Mouse (Mus musculus): ENCODE results near the gene Dgat2. TPM values are rescaled to one million over a fixed set of nuclear protein-coding genes. Genes with fewer than 3 reads are reported as not detected.

The Dgat2 gene
- 3.7 TPM for polyA plus RNA-seq (2021)

DNA sequence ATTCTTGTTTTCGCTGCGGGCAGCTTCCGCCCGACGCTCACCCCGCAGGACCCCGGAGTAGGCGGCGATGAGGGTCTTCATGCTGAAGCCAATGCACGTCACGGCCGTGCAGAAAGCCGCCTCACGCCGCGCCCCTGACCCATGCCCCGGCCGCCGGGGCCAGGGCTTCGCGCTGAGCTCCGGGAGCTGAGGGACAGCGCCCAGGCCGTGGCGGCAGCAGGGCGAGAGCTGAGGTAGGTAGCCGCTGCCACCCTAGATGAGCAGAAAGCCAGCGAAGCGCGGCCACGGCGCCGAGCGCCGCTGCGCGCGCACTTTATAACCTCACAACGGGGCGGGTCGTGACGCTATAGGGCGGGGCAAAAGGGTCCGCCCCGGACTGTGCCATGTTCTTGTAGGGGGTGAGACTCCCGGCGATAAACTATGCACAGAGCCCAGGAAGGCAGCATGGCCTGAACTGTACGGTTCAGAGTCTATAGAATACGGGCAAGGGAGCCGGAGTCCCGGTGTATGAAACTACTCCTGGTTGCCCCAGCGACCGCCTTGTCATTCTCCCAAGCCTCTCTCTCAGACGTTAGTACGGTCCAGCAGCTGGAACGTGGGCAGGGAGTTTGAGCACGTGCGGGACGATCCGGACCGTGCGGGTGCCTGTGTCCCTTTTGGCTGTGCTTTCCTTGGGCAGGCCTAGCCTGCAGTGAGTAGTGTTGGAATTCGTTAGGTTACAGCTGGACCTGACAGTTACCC, at the start of gene Dgat2:
Dgat2 (minus strand) TSS at position 288 of the 741 bp plus-strand sequence.
- DNase-seq (ENCODE audit: low read depth, low spot score) (peak; percentile 75), ATAC-seq (peak; percentile 75)
- ChIA-PET CTCF (interaction anchor here (1.1 to 1.5 kb wide), 3 partner anchors 29 to 67 kb away, joined by 3 to 4 read pairs (median 3); no protein-coding TSS in a partner anchor), POLR2A (interaction anchor here (0.7 kb wide), 1 partner anchor 13 kb away, joined by 3 read pairs; no protein-coding TSS in a partner anchor)
- in situ Hi-C loops (cut with MboI; ENCODE audit: low pct_unique_long_range_greater_than_20kb) = no loop called here
- TF ChIP-seq CTCF (IDR thresholded peaks at IDR 0.05) = no peak
- peaks cover 8% of the 10 kb centered on the region for H3K27me3 ChIP-seq

DNA sequence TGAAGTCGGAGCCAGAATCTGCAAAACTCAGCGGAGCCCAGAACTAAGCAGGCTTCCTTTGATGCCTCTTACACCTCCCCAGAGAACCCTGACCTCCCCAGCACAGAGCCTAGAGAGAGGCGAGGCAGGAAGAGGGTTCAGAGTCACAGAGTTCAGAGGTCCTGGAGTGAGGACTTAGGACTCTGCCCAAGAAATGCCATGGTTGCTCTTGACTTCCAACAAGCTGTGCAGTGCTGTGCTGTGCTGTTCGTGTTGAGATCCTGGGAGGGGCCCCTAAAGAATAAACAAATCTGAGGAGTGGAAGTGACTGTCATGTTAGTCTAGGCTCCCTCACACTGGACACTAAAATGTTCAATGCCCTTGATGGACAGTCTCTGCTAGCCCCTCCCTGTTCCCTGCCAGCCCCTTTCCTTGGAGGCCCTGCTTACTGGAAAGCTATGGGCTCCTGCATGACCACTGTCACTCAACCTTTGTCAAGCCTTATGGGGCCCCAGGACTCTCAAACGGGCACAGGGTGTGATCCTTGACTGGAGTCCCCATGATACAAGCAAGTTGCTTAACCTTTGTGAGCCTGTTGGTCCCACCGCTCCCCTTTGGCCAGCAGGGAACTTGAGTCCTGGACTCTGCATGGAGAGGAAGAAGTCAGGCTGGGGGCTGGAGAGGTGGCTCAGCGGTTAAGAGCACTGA, 47.7 kb upstream of the Dgat2 start:
- TF ChIP-seq CTCF (IDR thresholded peaks at IDR 0.05) = no peak
- no peak for ATAC-seq
- CTCF ChIA-PET = interaction anchor here (1.2 to 1.8 kb wide), 5 partner anchors 11 to 62 kb away, joined by 3 to 9 read pairs (median 3); no protein-coding TSS in a partner anchor
- no peak for DNase-seq (ENCODE audit: low read depth, low spot score)
- in situ Hi-C loops (cut with MboI; ENCODE audit: low pct_unique_long_range_greater_than_20kb) = no loop called here
- POLR2A ChIA-PET = no interaction called here
- no peaks in the 10 kb centered on the region for H3K27me3 ChIP-seq

DNA sequence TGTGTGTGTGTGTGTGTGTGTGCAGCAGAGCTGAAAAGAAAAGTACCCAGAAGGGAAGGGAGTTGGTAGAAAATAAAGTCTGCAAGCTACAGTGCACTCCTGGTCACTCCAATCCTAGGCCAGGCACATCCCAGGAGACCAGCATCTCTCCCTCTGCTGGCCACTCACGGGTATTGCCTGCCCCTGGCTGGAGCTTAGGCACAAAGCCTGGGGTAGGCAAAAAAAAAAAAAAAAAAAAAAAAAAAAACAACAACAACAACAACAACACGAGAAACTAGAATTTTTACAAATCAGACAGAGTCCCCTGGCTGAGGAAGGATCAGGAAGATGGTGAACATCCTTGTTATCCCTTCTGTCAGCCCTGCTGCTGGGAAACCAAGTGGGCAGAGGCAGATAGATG, 46.9 kb upstream of the Dgat2 start:
- POLR2A ChIA-PET = interaction anchor here (0.8 kb wide), 1 partner anchor 14 kb away, joined by 4 read pairs; no protein-coding TSS in a partner anchor
- in situ Hi-C loops (cut with MboI; ENCODE audit: low pct_unique_long_range_greater_than_20kb) = no loop called here
- peaks cover 3% of the 10 kb centered on the region for H3K27me3 ChIP-seq
- peak; percentile 71 for TF ChIP-seq CTCF (IDR thresholded peaks at IDR 0.05)
- CTCF ChIA-PET = interaction anchor here (0.7 to 1.8 kb wide), 10 partner anchors 10 to 72 kb away, joined by 3 to 9 read pairs (median 3); no protein-coding TSS in a partner anchor
- ATAC-seq (no peak), DNase-seq (ENCODE audit: low read depth, low spot score) (no peak)

DNA sequence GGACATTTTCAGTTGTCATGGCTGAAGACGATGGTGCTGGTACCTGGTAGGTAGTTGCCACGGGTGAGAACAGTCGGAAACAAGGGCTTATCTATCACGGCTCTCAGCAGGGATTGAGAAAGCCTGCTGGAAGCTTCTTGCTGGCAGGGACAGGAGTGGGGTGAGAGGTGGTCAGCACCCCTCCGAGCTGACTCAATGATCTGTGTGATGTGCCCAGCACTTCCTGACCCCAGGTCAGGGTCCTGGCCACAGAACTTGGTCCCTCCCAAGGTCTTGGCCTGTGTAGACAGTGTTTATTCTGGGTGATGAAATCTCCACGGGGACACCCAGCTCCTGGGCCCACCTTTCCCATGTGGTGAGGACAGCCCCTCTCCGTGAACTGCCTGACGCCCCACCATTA, 46.3 kb upstream of the Dgat2 start:
- ATAC-seq (no peak), DNase-seq (ENCODE audit: low read depth, low spot score) (no peak)
- ChIA-PET POLR2A (interaction anchor here (0.6 to 0.8 kb wide), 2 partner anchors 13 to 770 kb away, joined by 3 to 4 read pairs; no protein-coding TSS in a partner anchor), CTCF (interaction anchor here (0.7 to 1.8 kb wide), 8 partner anchors 11 to 71 kb away, joined by 3 to 9 read pairs (median 3); no protein-coding TSS in a partner anchor)
- peaks cover 3% of the 10 kb centered on the region for H3K27me3 ChIP-seq
- in situ Hi-C loops (cut with MboI; ENCODE audit: low pct_unique_long_range_greater_than_20kb) = no loop called here
- TF ChIP-seq CTCF (IDR thresholded peaks at IDR 0.05) = no peak

DNA sequence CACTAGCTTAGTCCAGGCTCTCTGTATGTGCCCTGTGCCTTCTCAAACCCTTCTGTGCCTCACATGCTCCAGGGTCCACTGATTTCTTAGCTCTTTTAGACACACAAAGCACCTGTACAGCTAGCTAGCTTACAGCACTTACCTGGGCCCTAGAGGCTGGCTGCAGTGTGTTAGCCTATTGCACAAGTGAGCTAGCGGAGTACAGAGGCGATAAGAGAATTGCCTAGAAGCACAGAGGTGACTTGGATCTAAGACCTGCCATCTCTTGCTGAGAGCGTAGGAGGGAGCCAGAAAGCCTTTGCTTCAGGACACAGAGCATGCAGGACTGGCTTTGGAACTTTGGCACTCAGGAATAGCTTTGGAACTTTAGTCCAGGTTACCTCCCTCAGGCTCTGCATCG, 44.7 kb upstream of the Dgat2 start:
- POLR2A ChIA-PET = no interaction called here
- peaks cover 3% of the 10 kb centered on the region for H3K27me3 ChIP-seq
- TF ChIP-seq CTCF (IDR thresholded peaks at IDR 0.05) = no peak
- ATAC-seq (no peak), DNase-seq (ENCODE audit: low read depth, low spot score) (no peak)
- in situ Hi-C loops (cut with MboI; ENCODE audit: low pct_unique_long_range_greater_than_20kb) = no loop called here
- CTCF ChIA-PET = interaction anchor here (1.6 kb wide), 2 partner anchors 9 to 31 kb away, joined by 3 read pairs; no protein-coding TSS in a partner anchor

DNA sequence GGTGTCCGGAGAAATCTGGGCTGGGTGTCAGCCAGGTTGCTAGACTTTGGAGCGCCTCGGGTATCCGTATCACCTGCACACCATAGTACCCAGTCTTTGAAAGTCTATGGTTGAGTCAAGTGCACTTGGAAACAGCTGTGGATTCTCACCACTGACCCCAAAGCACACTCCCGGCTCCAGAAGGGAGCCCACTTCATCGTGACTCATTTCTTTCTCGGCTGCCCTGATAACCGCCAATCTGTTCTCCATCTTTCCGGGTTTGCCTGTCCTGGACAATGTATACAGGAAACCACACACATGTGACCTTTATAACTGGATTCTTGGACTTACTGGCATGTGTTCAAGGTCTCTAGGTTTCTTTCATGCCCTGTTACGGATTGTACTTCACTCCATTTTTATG, 44.1 kb upstream of the Dgat2 start:
- no peak for TF ChIP-seq CTCF (IDR thresholded peaks at IDR 0.05)
- peaks cover 3% of the 10 kb centered on the region for H3K27me3 ChIP-seq
- in situ Hi-C loops (cut with MboI; ENCODE audit: low pct_unique_long_range_greater_than_20kb) = no loop called here
- CTCF ChIA-PET = interaction anchor here (1.6 kb wide), 2 partner anchors 8 to 30 kb away, joined by 3 read pairs; no protein-coding TSS in a partner anchor
- POLR2A ChIA-PET = no interaction called here
- ATAC-seq = no peak
- no peak for DNase-seq (ENCODE audit: low read depth, low spot score)

DNA sequence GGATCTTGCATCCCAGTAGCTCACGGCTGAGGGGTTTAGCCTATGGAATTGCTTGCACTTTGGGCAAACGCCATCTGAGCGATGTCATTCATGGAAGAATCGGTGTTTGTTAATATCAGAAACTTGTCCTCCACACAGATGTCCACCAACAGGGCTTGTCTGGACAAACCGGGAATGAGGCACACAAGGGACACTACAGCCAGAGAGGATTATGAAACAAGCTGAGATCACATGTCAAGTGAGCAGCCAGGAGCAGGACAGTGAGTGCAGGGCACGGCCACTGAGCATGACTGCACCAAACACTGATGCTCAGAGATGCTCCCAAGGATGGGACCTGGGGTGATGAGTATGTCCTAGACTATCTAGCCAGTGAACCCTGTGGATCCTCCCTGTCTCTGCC, 42.9 kb upstream of the Dgat2 start:
- ChIA-PET POLR2A (no interaction called here), CTCF (interaction anchor here (1.5 to 2.8 kb wide), 2 partner anchors 16 to 74 kb away, joined by 3 to 11 read pairs; no protein-coding TSS in a partner anchor)
- in situ Hi-C loops (cut with MboI; ENCODE audit: low pct_unique_long_range_greater_than_20kb) = no loop called here
- no peak for TF ChIP-seq CTCF (IDR thresholded peaks at IDR 0.05)
- no peak for ATAC-seq
- H3K27me3 ChIP-seq = peaks cover 3% of the 10 kb centered on the region
- DNase-seq (ENCODE audit: low read depth, low spot score) = no peak

DNA sequence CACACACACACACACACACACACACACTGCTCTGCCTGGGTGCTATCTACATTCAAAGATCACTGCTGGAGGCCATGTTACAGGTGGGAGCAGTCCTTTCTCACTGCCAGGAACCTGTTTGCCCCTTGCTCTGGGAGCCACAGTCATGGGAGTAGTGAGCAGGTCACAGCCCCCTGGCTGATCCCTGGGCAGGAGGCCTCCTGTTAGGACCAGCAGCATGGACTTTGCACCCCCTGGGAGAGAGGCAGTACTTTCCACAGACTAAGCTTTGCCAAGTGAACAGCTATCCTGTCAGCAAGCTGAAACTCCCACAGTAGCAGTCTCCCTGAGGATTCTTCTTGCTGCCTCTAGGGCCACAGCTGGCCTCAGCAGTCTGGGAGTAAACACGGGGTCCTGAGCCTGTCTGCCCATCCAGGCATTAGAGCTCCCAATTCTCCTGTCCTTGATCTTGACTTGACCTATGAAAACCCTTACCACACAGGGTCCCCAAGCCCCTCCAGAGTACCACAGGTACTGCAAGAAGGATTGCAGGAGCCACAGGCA, 42.2 kb upstream of the Dgat2 start:
- no peak for TF ChIP-seq CTCF (IDR thresholded peaks at IDR 0.05)
- in situ Hi-C loops (cut with MboI; ENCODE audit: low pct_unique_long_range_greater_than_20kb) = no loop called here
- CTCF ChIA-PET = interaction anchor here (1.5 to 2.8 kb wide), 2 partner anchors 17 to 73 kb away, joined by 3 to 11 read pairs; no protein-coding TSS in a partner anchor
- ATAC-seq (no peak), DNase-seq (ENCODE audit: low read depth, low spot score) (no peak)
- POLR2A ChIA-PET = interaction anchor here (0.7 kb wide), 1 partner anchor 63 kb away, joined by 4 read pairs; no protein-coding TSS in a partner anchor
- peaks cover 3% of the 10 kb centered on the region for H3K27me3 ChIP-seq

DNA sequence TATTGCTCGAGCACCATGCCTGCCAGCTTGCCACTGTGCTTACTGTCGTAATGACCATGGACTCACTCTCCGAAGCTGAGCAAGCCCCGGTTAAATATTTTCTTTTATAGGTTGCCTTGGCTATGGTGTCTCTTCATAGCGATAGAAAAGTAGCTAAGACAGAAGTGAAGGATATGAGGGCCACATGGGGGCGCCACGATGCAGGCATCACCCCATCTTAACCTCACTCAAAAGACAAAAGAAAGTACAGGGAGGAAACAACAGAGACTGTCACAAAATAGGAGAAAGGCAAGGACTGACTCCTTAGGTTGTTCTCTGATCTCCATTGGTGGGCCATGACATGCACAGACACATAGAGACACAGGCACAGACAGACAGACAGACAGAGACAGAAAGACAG, 41.7 kb upstream of the Dgat2 start:
- no peak for ATAC-seq
- ChIA-PET POLR2A (no interaction called here), CTCF (interaction anchor here (1.7 to 2.8 kb wide), 2 partner anchors 25 to 72 kb away, joined by 4 to 11 read pairs; no protein-coding TSS in a partner anchor)
- peaks cover 3% of the 10 kb centered on the region for H3K27me3 ChIP-seq
- no peak for DNase-seq (ENCODE audit: low read depth, low spot score)
- no peak for TF ChIP-seq CTCF (IDR thresholded peaks at IDR 0.05)
- in situ Hi-C loops (cut with MboI; ENCODE audit: low pct_unique_long_range_greater_than_20kb) = no loop called here

DNA sequence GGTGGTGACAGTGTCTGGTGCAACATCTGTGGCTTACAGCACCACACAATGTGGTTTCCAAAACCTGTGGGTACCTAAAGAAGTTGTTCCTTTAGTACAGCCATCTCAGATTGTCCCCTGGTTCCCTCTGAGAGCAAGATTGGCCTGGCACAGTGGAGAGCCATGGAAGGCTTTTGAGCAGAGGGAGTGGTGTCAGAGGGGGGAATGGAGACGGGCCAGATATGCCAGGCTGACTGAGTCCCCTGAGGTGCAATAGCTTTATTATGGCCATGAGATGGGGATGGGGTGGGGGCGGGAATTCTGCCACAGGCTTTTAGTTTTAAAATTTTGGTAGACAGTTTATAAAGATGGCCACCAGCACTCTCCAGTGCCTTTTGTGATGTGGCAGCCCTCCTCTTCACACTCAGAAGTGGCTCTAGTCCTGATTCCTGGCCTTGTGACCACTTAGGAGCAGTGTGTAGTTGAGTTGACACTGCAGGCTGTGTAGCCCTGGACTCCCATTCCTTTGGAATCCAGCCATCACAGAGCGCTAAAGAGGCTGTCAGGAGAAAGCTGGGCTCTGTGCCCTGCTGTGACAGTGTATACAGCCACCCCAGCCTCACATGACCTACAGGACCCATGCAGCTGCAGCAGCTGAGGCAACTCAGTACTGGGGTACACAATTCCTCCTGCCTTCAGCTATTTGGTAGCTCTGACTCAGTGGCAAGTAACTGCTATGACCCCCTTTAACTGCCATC, 35.0 kb upstream of the Dgat2 start:
- ChIA-PET CTCF (interaction anchor here (1.0 kb wide), 1 partner anchor 12 kb away, joined by 4 read pairs; no protein-coding TSS in a partner anchor), POLR2A (no interaction called here)
- ATAC-seq = no peak
- TF ChIP-seq CTCF (IDR thresholded peaks at IDR 0.05) = no peak
- in situ Hi-C loops (cut with MboI; ENCODE audit: low pct_unique_long_range_greater_than_20kb) = no loop called here
- DNase-seq (ENCODE audit: low read depth, low spot score) = no peak
- no peaks in the 10 kb centered on the region for H3K27me3 ChIP-seq
